Mouse (Mus musculus) yolk sac, embryonic 10.5 days (tissue): Measurements from ENCODE around the gene Pde6d.

Experiments used
- DNase-seq: peaks from one replicate; pipeline ENCODE4 v3.0.0-alpha.2; 2017; ENCODE audit warnings: low spot score

The Pde6d gene

DNA sequence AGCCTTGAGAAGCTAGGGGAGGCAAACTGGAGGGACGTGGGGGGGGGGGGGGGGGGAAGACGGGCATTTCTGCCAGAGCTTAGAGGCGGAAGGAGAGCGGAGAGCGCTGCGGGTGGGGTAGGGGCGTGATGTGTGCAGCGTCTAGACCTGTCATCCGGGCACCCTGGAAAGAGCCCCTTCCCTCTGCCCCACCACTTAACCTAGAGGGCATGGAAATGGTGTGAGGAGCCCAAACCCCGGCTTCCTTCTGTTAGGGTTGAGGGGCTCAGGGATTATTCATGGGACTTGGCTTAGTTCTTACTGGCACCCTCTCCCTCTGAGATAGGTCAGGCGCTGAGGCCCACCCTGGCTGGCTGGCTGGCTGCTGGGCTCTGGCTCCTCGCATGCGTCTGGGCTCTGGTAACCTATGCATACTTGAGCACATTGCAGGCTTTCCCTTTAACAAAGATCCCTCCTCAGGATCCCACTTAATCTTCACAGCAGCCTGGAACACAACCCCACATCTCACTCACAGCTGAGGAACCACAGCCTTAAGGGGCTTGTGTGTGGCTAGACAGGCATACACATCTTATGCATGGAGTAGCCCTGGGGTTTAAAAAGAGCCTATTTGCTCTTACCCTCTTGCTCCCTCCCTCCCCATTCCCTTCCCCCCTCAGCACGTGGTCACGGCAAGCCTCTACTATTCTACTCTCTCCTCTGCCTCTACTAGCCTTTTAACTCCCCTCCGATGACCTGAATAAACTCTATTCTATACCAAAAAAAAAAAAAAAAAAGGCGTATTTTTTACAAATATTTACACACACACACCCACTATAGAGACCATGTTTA, 80.0 kb downstream of the Pde6d start:
- no peak for DNase-seq

DNA sequence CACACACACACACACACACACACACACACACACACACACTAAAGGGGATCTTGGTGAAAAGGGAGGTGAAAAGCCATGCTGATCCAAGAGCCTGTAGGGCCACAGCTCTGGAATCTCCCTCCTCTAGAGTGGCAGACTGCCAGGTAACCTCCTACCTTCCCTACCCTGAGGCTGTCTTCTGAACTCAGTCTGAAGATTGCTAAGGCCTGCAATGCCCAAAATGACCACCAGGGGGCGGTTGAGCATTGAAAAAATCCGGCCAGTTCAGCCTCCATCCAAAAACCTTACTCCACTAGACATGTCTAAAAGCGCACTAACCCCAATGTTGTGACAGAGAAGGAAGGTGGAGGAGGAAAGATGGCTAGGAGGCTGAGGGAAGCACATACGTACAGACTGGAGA, 80.9 kb downstream of the Pde6d start:
- DNase-seq = peak; percentile 80

DNA sequence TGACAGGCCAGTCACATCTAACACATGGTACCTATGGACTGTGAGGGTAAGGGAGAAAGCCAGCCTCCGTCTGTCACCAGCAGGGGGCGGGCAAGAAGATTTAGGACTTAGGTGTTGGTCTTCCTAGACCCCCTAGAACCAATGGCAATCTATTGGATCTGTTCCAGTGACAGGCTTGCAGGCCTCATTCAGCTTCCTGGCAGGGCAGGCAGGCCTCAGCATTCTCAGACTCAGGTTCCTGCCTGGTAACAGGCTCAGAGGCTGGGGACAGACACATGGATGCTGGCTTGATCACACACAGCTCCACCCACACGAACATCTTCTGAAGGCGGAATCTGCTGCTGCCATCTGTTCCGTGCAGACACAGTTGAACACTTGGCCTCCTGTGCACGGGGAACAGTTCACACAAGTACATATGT, 81.3 kb downstream of the Pde6d start:
- DNase-seq = peak; percentile 50

DNA sequence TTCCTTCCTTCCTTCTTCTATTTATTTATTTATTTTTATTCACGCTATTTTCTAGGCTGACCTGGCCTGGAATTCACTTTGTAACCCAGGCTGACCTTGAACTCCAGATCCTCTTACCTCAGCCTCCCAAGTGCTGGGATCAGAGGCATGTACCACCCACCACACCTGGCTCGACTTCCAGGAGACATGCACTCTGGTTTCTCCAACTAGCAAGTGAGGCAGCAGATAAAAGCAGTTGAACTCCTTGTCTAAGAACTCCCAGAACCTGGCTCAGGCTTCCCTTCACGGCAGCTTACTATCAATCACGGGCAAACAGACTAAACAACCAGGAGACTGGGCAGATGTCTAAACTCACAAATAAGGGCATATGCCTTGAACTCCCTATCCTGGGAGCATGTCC, 81.7 kb downstream of the Pde6d start:
- no peak for DNase-seq

DNA sequence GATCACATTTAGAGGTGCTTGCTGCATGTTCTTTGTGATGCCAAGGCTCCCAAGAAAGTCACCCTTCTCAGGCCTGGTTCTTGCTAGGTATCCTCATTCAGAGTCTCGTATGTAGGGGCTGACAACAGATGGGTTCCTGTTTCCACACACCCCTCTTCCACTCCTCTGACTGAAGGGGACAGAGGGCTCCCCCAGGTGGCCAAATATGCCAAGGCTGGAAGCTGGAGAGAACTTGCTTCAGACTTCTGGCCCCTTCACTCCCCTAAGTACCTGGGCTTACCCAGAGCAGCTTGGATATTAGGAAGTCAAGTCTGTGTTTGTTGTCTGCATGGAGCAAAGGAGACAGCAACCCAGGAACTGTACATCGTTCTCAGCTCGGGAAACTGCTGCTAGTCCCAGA, 82.5 kb downstream of the Pde6d start:
- DNase-seq = peak; percentile 48

DNA sequence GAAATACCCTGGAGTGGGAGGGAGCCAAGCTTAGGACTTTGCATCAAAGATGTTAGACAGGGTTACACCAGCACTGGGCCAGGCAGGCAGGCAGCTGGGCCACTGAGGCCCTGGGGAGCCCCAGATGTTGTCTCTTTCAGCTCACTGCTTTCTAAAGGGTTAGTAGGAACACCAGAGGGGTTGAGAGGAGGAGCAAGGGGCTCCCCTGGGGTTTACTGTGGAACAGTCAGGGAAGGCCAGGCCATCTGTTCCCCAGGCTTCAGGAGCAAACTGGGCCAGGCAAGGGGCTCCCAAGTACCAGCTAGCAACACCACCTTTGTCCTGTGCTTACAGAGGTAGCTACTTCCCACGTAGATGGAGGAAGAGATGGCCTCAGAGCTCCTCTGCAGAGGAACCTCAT, 83.8 kb downstream of the Pde6d start:
- DNase-seq = no peak

DNA sequence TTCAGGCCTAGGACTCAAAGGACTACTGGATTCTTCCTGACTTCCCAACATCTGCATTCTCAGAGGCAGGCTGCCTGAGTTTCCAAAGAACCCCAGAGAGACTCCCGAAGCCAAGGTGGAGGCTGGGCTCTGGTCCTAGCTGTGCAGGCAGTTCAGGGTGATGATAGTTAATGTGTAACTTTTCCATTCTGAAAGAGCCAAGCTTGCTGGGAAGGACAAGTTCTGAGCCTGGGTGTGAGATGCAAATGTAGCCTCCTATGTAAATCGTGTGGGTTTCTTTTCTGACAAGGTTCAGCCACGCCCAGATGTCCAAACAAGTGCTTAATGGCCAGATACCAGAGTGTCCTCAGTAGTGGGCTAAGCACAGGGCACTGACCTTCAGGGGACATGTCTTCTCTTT, 84.4 kb downstream of the Pde6d start:
- DNase-seq = peak; percentile 84

DNA sequence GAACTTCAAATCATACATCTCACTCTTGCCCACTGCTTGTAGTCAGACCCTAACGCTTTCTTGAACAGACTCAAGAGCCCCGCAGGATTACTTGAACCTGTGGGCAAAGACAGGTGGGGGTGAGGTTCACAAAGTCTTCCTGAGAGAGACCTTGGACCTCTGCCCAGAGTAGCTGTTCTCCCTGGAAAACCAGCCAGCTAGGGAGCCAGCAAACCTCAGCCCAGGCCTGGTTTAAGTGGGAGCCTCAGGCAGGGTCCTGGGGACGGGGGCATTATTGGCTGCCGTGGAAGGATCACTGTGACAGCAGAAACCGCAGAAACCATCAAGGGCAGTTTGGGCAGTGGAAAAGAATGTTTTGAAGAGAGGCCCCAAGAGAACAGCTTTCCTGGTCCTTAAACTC, 85.1 kb downstream of the Pde6d start:
- DNase-seq = peak; percentile 50

DNA sequence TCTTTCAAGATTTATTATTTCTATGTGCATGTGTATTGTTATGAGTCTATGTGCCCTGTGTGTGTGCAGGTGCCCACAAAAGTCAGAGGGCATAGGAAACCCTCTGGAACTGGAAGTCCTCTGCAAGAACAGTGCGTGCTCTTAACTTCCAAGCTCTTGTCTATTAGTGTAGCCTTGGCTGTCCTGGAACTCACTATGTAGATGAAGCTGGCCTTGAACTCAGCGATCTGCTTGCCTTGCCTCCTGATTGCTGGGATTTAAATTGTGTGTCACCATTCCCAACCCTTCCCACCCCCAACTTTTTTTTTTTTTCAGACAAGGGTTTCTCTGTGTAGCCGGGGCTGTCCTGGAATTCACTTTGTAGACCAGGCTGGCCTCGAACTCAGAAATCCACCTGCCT, 86.1 kb downstream of the Pde6d start:
- no peak for DNase-seq

DNA sequence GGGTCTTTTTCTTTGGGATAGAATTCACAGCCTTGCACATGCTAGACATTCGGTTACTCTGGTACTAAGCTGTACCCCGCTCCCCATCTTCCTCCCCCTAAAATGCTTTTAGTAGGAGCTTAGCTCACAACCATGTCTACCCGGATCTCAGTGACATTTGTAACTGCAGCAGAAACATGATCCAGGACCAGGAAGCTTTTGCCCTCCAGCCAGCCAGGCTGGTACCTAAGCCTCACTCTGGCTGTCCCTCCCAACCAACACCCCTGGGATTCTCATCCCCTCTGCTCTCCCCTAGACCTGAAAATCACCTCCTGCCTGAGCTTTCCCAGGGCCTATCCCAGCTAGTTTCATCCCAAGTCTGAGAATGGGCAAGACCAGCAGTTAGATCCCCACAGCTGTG, 88.6 kb downstream of the Pde6d start:
- DNase-seq = no peak
